Mouse (Mus musculus) MEL (cell line): ENCODE results near the gene Shisal2a. TPM values are rescaled to one million over a fixed set of nuclear protein-coding genes. Genes with fewer than 3 reads are reported as not detected.

Source experiments
- DNase-seq: peaks from one replicate; pipeline ENCODE4 v3.0.0; 2011; ENCODE audit warnings: low read depth, low spot score
- H3K27ac ChIP-seq: 2 replicates; pipeline ENCODE4 v1.5.1; 2012; ENCODE audit warnings: low read depth, mild to moderate bottlenecking, control low read depth, low read length, moderate library complexity; ENCODE audit not compliant: control insufficient read depth
- H3K27me3 ChIP-seq, 2 experiments: fragments of 150-350 bp in 1 of 2; sonication (generic) in 1 of 2; 2 replicates each; pipeline ENCODE4 v1.6.1; 2012; ENCODE audit warnings: low read length in 2 of 2, mild to moderate bottlenecking in 2 of 2, improper control_type of control experiment in 1 of 2, moderate library complexity in 1 of 2; ENCODE audit not compliant: insufficient read depth in 2 of 2, control insufficient read depth in 1 of 2
- H3K36me3 ChIP-seq, 2 experiments: 2 replicates each; pipeline ENCODE4 v1.6.1; 2012 to 2014; ENCODE audit warnings: low read length in 2 of 2, improper control_type of control experiment in 1 of 2, inconsistent platforms in 1 of 2, mild to moderate bottlenecking in 1 of 2; ENCODE audit not compliant: insufficient read depth in 2 of 2, control insufficient read depth in 1 of 2
- H3K4me1 ChIP-seq, 2 experiments: fragments of 150-350 bp in 1 of 2; sonication (generic) in 1 of 2; 2 replicates each; pipeline ENCODE4 v1.6.1; 2012; ENCODE audit warnings: low read length in 2 of 2, improper control_type of control experiment in 1 of 2, mild to moderate bottlenecking in 1 of 2; ENCODE audit not compliant: insufficient read depth in 2 of 2, control insufficient read depth in 1 of 2
- H3K4me3 ChIP-seq, 2 experiments: fragments of 150-350 bp in 1 of 2; sonication (generic) in 1 of 2; 2 replicates each; pipeline ENCODE4 v1.5.1; 2012; ENCODE audit warnings: low read depth in 2 of 2, low read length in 2 of 2, mild to moderate bottlenecking in 2 of 2, moderate library complexity in 2 of 2, control low read depth in 1 of 2, improper control_type of control experiment in 1 of 2; ENCODE audit not compliant: control insufficient read depth in 1 of 2, insufficient read depth in 1 of 2
- H3K79me2 ChIP-seq: 2 replicates; pipeline ENCODE4 v1.6.1; 2012; ENCODE audit warnings: mild to moderate bottlenecking, low read length, moderate library complexity; ENCODE audit not compliant: control insufficient read depth, poor library complexity, insufficient read depth
- H3K9ac ChIP-seq: 2 replicates; pipeline ENCODE4 v1.6.1; 2012; ENCODE audit warnings: low read depth, mild to moderate bottlenecking, control low read depth, low read length, moderate library complexity; ENCODE audit not compliant: control insufficient read depth, poor library complexity, severe bottlenecking
- H3K9me3 ChIP-seq: fragments of 150-350 bp; sonication (generic); replicated peaks from 2 replicates; pipeline ENCODE4 v1.6.1; 2012; ENCODE audit warnings: mild to moderate bottlenecking, low read length, improper control_type of control experiment, moderate library complexity; ENCODE audit not compliant: insufficient read depth
- BHLHE40 ChIP-seq: IDR thresholded peaks from 2 replicates; pipeline ENCODE4 v1.6.1; 2012; ENCODE audit warnings: low read depth, mild to moderate bottlenecking, inconsistent platforms, low read length, improper control_type of control experiment, borderline replicate concordance
- CHD1 ChIP-seq: IDR thresholded peaks from 2 replicates; pipeline ENCODE4 v1.6.1; 2012; ENCODE audit warnings: low read depth, mild to moderate bottlenecking, inconsistent platforms, low read length, improper control_type of control experiment
- E2F4 ChIP-seq: IDR thresholded peaks from 2 replicates; pipeline ENCODE4 v1.6.1; 2011; ENCODE audit warnings: low read depth, low read length, improper control_type of control experiment, borderline replicate concordance
- ETS1 ChIP-seq: IDR thresholded peaks from 2 replicates; pipeline ENCODE4 v1.6.1; 2012; ENCODE audit warnings: low read depth, mild to moderate bottlenecking, inconsistent platforms, low read length, improper control_type of control experiment, moderate library complexity
- GABPA ChIP-seq: IDR thresholded peaks from 2 replicates; pipeline ENCODE4 v1.6.1; 2012; ENCODE audit warnings: low read depth, mild to moderate bottlenecking, inconsistent platforms, low read length, improper control_type of control experiment, moderate library complexity
- GATA1 ChIP-seq: IDR thresholded peaks from 2 replicates; pipeline ENCODE4 v1.6.1; 2011; ENCODE audit warnings: low read depth, low read length, improper control_type of control experiment
- HCFC1 ChIP-seq: IDR thresholded peaks from 2 replicates; pipeline ENCODE4 v1.6.1; 2012; ENCODE audit warnings: low read depth, mild to moderate bottlenecking, inconsistent platforms, low read length, improper control_type of control experiment, moderate library complexity
- JUND ChIP-seq: IDR thresholded peaks from 2 replicates; pipeline ENCODE4 v1.6.1; 2011; ENCODE audit warnings: low read depth, mild to moderate bottlenecking, improper control_type of control experiment, low read length
- MAFK ChIP-seq: IDR thresholded peaks from 2 replicates; pipeline ENCODE4 v1.6.1; 2011; ENCODE audit warnings: low read depth, mild to moderate bottlenecking, low read length, improper control_type of control experiment, borderline replicate concordance
- MAZ ChIP-seq: IDR thresholded peaks from 2 replicates; pipeline ENCODE4 v1.6.1; 2012; ENCODE audit warnings: low read depth, mild to moderate bottlenecking, inconsistent platforms, low read length, improper control_type of control experiment
- MXI1 ChIP-seq: IDR thresholded peaks from 2 replicates; pipeline ENCODE4 v1.6.1; 2011; ENCODE audit warnings: mild to moderate bottlenecking, low read depth, low read length, improper control_type of control experiment
- MYB ChIP-seq: IDR thresholded peaks from 2 replicates; pipeline ENCODE4 v1.6.1; 2011; ENCODE audit warnings: mild to moderate bottlenecking, low read depth, low read length, improper control_type of control experiment
- MYC ChIP-seq: IDR thresholded peaks from 2 replicates; pipeline ENCODE4 v1.6.1; 2011; ENCODE audit warnings: low read depth, mild to moderate bottlenecking, low read length, improper control_type of control experiment, moderate library complexity
- NELFE ChIP-seq: IDR thresholded peaks from 2 replicates; pipeline ENCODE4 v1.6.1; 2011; ENCODE audit warnings: low read depth, low read length, improper control_type of control experiment
- POLR2A ChIP-seq, 2 experiments: IDR thresholded peaks; 2 replicates each; pipeline ENCODE4 v1.6.1; 2011 to 2012; ENCODE audit warnings: low read length in 2 of 2, mild to moderate bottlenecking in 2 of 2, control low read depth in 1 of 2, improper control_type of control experiment in 1 of 2, low read depth in 1 of 2, moderate library complexity in 1 of 2; ENCODE audit not compliant: control insufficient read depth in 1 of 2, insufficient read depth in 1 of 2, poor library complexity in 1 of 2
- POLR2AphosphoS2 ChIP-seq: IDR thresholded peaks from 2 replicates; pipeline ENCODE4 v1.6.1; 2011; ENCODE audit warnings: low read length, improper control_type of control experiment
- POLR2AphosphoS5 ChIP-seq: IDR thresholded peaks from 2 replicates; pipeline ENCODE4 v1.6.1; 2012; ENCODE audit warnings: low read depth, borderline replicate concordance, mild to moderate bottlenecking, inconsistent platforms, low read length, moderate library complexity, mixed read lengths
- RCOR1 ChIP-seq: IDR thresholded peaks from 2 replicates; pipeline ENCODE4 v1.6.1; 2012; ENCODE audit warnings: low read depth, mild to moderate bottlenecking, inconsistent platforms, low read length, improper control_type of control experiment
- SIN3A ChIP-seq: IDR thresholded peaks from 2 replicates; pipeline ENCODE4 v1.6.1; 2012; ENCODE audit warnings: low read length, improper control_type of control experiment, inconsistent platforms
- TBP ChIP-seq: IDR thresholded peaks from 2 replicates; pipeline ENCODE4 v1.8.0; 2011; ENCODE audit warnings: low read depth, low read length, improper control_type of control experiment
- UBTF ChIP-seq: IDR thresholded peaks from 2 replicates; pipeline ENCODE4 v1.6.1; 2012; ENCODE audit warnings: low read depth, mild to moderate bottlenecking, inconsistent platforms, low read length, improper control_type of control experiment, moderate library complexity, borderline replicate concordance; ENCODE audit not compliant: insufficient read depth
- USF1 ChIP-seq: IDR thresholded peaks from 2 replicates; pipeline ENCODE4 v1.6.1; 2014; ENCODE audit warnings: low read depth, mild to moderate bottlenecking, inconsistent platforms, low read length, improper control_type of control experiment, moderate library complexity
- ZMIZ1 ChIP-seq: IDR thresholded peaks from 2 replicates; pipeline ENCODE4 v1.6.1; 2012; ENCODE audit warnings: low read depth, mild to moderate bottlenecking, inconsistent platforms, low read length, improper control_type of control experiment, moderate library complexity
- ZNF384 ChIP-seq: IDR thresholded peaks from 2 replicates; pipeline ENCODE4 v1.6.1; 2012; ENCODE audit warnings: low read depth, mild to moderate bottlenecking, inconsistent platforms, low read length, improper control_type of control experiment
- polyA plus RNA-seq, 2 experiments: library from polyadenylated mRNA; stranded (reverse) in 1 of 2; unstranded in 1 of 2; fragments of >175 nt in 1 of 2; fragments of >200 nt in 1 of 2; gene quantifications; 2 replicates each; pipeline versions ENCODE4 v1.2.1 to v1.2.4; 2012; ENCODE audit warnings: low replicate concordance in 2 of 2, low read depth in 1 of 2; ENCODE audit not compliant: insufficient read length in 2 of 2, insufficient read depth in 1 of 2, missing spikeins in 1 of 2
- total RNA-seq: library from RNA; depleted of rRNA; stranded (reverse); fragments of 300-350 nt; gene quantifications from 2 replicates; pipeline ENCODE4 v1.2.3, GENCODE M21; 2012

Gene Shisal2a
- total and polyA plus RNA-seq, 3 experiments: not detected

DNA sequence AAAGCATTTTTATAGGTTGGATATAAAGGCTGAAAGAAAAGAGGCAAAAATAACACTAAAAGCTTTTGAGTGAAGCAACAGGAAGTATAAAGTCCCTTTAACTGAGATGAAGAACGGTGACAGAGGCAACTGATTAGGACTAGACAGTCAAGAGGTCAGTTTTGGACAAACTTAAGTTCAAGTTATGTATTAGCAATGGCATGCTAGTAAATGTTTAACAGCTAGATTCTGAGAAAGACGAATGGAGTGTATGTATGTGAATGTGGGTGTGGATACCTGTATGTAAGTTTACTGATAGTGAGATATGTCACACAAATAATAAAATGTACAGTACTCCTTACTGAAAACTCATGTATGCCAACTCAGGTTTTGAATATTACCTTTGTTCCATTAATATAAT, 41.4 kb upstream of the Shisal2a start:
- H3K27me3 ChIP-seq: peaks cover 0 to 2% of the 10 kb centered on the region in 2 experiments; a peak in 2 of 4 replicates
- peaks cover 0 to 5% of the 10 kb centered on the region in 2 experiments; a peak in 2 of 4 replicates for H3K36me3 ChIP-seq
- H3K27ac ChIP-seq: no peak overlapping the region
- DNase-seq: no peak
- no peaks in the 10 kb centered on the region for H3K9me3 ChIP-seq
- H3K79me2 ChIP-seq: no peaks in the 10 kb centered on the region
- H3K4me3 ChIP-seq: no peak overlapping the region
- TF ChIP-seq MAZ: no peak
- no peak for TF ChIP-seq ETS1
- no peak for TF ChIP-seq ZNF384
- TF ChIP-seq JUND: no peak
- TF ChIP-seq CHD1: no peak
- no peak for TF ChIP-seq MYB
- no peak for TF ChIP-seq POLR2AphosphoS5
- TF ChIP-seq GABPA: no peak
- TF ChIP-seq NELFE: no peak
- H3K4me1 ChIP-seq: peaks cover 0 to 7% of the 10 kb centered on the region in 2 experiments; a peak in 1 of 4 replicates
- no peak overlapping the region for H3K9ac ChIP-seq

DNA sequence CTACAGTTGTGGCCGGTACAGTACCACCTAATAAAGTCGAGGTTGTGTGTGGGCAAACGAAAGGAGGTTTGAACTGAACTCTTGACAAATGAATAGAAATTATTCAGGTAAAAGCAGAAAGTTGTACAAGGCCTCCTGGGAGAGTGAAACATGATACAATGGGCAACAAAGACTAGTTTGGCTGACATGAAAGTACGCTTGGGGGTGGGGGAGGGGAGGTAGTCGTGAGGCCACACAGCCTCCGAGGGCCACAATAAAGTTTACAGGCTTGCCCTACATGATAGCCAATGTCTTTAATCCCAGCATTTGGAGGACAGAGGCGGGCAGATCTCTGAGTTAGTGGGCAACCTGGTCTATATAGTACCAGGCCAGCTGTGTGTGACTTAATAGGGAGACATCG, 24.5 kb upstream of the Shisal2a start:
- Histone ChIP-seq H3K4me1 (no peaks in the 10 kb centered on the region), H3K9me3 (no peaks in the 10 kb centered on the region)
- TF ChIP-seq ZMIZ1 (no peak), MAFK (no peak), NELFE (no peak)
- TF ChIP-seq, all 39 proteins: peak for 0
- Histone ChIP-seq H3K4me3 (no peak overlapping the region), H3K9ac (no peak overlapping the region), H3K36me3 (no peaks in the 10 kb centered on the region), H3K27ac (no peak overlapping the region), H3K79me2 (no peaks in the 10 kb centered on the region), H3K27me3 (peaks cover 4 to 5% of the 10 kb centered on the region in 2 experiments; a peak in 3 of 4 replicates)
- DNase-seq: no peak

GRCm38 (mm10) chr4:108406861-108407401, 23.8 kb upstream of the Shisal2a start, which contains the start of gene Gpx7:
Gene Gpx7 (minus strand): TSS chr4:108406961.
- H3K9ac ChIP-seq: no peak within 1 kb of the TSS
- no peaks in the 10 kb centered on the region for H3K4me1 ChIP-seq
- H3K27ac ChIP-seq: no peak within 1 kb of the TSS
- H3K4me3 ChIP-seq: no peak within 1 kb of the TSS
- H3K79me2 ChIP-seq: no peaks in the 10 kb centered on the region
- TF ChIP-seq HCFC1 (no peak), RCOR1 (no peak), TBP (no peak), E2F4 (no peak), GATA1 (no peak), MYC (no peak), CHD1 (no peak), ZNF384 (no peak), SIN3A (no peak), BHLHE40 (no peak), POLR2AphosphoS2 (no peak), JUND (no peak), POLR2A (IDR thresholded peaks at IDR 0.05; ENCODE audit: control insufficient read depth in 1 of 2, insufficient read depth in 1 of 2, low read depth in 1 of 2, low read length in 2 of 2, poor library complexity in 1 of 2) (no peak), USF1 (no peak), NELFE (no peak), UBTF (no peak), MXI1 (no peak), ETS1 (no peak)
- H3K27me3 ChIP-seq: peaks cover 4 to 5% of the 10 kb centered on the region in 2 experiments; a peak in 3 of 4 replicates
- no peak for DNase-seq
- H3K36me3 ChIP-seq: no peaks in the 10 kb centered on the region
- no peaks in the 10 kb centered on the region for H3K9me3 ChIP-seq
